Mouse (Mus musculus): Measurements from ENCODE around the gene Tshz3.

Gene Tshz3

DNA sequence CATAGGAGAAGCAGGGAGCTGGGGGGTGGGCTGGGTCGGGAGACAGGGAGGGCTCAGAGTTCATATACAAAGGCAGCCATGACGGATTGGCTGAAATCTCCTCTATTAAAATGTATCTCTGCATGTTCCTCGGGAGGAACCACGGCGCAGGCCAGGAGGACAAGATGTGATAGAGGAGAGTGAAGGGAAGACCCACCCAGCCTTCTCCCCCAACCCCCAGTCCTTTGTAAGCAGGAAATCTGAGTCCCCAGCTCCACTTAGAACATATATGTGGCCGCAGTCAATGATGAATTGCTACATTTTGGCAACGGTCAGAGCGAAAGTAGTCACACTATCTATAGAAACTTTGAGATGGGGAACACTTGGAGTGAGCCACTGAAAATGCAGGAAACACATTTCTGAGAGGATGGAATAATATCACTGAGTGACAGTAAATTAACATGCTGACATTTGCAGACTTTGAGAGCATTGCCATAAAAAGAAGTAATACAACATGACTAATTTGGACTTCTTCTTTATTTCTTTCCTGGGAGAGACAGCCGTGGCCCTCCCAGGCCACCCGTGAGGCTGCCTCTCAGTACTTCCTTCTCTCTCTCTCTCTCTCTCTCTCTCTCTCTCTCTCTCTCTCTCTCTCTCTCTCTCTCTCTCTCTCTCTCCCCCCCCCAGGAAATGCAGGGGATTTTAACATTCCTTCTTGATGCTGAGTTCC is 88.9 kb downstream of the Tshz3 start:
- DNase-seq = no peak

DNA sequence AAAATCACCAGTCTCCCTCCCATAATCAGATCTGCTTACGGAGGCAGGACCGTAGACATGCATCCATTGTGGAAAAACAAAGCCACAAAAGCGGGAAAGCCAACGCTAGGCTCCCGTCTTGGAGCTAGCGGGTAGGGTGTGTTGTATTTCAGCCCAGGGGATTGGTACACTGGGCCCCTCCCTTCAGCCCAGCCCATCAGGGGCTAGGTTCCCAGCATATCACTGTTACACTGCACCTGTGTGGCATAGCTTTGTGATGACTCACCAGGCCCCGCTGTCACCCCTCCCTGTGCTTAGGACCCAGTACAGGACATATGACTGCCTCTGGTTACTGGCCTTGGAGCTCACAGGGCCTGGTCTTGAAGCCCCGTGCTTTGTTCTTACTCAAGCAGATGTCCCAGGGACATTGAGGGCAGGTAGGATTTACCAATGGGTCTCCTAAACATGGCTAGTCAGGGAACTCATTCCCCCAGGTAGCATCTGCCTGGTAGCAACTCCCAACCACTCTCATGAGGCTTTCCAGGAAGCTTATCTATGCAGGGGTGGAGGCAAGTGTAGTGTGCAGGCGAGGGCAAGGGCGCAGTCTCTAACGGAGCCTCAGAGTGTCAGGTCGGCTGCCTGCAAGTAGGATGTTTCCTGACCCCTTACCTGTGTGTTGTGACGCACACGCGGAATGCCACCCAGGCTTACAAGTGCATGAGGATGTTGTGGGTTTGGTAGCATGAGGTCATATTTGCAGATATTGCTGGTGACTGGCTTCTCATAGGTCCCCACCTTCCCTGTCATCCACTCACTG is 98.7 kb downstream of the Tshz3 start:
- DNase-seq = no peak

All from thymus, postnatal 4 days (tissue).